Mouse (Mus musculus) thymus, postnatal 25 days (tissue): Measurements from ENCODE around the gene Mpv17l2.

Source experiments
- DNase-seq: peaks from one replicate; pipeline ENCODE4 v3.0.0; 2022

Mpv17l2 gene

DNA sequence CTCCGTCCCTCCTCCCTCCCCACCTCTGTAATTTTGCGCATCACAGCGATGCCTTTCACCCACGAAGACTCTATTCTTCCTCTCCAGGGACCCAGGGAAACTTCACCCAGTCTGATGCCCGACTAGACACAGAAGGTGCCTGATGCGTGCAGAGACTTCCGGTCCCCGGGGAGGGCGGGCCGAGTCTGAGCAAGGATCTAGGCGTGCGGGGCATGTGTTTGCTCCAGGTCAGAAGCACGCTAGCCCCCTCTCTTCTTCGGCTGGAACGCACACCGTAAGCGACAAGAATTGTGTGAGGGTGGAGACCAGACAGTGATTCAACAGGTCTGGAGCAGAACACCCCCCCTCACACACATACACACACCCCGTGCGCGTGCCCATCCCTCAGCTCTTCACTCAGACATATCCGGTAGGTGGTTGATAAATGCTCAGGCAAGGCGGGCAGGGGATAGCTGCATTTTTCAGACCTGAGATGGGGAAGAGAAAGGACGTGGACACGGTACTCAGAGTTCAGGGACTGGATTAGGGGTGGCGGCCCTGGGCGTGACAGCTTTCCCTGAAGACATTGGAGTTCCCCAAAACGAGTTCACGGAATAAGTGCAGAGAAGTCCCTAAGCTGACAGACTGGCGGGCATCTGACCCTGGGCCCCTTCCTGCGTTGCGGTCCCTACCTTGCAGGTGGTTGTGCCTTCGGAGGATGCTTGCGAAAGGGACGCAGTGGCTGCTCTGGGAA lies 5.3 kb upstream of the Mpv17l2 start:
- DNase-seq: peak; percentile 77

DNA sequence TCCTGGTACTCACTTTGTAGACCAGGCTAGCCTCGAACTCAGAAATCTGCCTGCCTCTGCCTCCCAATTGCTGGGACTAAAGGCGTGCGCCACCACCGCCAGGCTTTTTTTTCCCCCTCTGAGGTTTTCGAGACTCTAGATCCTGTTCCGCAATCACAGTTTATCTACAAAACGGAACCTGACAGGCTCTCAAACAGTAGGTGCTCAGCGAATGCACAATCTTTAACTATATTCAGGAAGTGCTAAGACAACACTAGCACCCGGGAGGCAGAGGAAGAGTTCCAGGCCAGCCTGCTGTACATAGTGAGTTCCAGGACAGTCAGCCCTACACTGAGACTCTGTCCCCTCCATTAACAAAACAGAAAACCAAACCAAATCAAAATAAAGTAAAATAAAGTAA lies 4.6 kb upstream of the Mpv17l2 start:
- DNase-seq: no peak

DNA sequence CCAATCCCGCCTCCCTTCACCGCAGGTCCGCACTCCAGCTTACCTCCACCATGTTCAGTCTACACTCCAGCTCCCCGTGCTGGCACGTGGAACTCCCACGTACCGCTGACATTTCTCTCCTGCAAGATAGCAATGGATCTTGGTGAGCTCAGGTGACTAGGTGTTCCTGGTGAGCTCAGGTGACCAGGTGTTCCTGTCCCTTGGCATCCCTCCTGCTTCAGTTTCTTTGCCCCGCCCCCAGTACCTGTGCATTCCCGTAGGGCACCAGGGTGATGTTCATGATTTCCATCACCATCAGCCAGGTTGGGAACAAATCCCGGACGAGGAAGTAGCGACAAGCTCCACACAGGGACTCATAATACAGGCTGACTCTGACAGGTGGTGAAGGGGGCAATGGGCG lies 3.9 kb upstream of the Mpv17l2 start:
- DNase-seq: no peak

DNA sequence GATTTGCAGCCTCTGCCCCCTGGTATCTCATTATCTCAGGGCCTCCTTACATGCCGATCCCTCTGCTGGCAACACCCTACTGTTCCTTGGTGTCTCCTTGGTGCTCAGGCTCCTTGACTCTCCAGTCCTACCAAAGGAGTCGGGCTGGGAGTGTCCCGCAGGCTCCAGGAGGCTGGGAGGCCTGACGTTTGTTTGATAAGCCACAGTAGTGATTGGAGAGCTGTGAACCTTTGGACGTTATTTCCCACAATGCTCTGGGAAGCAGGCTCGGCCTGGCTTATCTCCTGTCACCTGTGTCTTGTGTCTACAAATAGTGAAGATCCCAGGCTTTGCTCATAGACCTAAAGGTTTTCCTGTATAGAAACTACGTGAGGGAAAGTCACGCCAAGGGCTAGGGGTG lies 3.3 kb upstream of the Mpv17l2 start:
- DNase-seq: no peak

DNA sequence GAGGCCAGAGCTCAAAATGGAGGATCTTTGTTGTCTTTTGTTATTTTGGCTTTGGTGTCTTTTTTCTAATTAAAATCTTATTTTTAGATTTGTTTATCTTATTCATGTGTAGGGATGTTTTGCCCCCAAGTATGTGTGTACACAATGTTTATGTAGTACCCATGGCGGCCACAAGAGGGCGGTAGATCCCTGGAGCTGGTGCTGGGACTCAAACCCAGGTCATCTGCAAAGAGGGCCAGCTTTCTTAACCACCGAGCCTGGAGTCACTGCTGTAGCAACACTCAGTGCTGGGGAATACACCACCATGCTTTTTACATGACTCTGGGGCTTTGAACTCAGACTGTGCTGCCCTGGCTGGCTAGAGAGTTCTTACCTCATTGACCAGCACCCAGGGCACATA lies 2.6 kb upstream of the Mpv17l2 start:
- DNase-seq: peak; percentile 80

DNA sequence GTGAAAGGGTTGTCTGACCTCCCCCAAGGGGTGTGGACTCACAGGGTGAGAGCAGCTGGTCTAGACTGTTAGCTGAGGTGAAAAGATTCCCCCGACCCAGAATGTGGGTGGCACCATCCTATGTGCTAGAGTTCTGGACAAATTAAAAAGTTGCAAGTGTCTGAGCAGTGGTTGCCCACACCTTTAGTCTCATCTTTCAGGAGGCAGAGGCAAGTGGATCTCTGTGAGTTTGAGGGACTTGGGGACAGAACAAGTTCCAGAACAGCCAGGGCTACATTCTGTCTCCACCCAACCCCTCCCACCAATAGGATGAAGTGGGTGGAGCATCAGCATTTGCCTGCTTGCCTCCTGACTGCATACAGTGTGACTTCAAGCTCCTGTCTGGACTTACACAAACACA lies 1.4 kb upstream of the Mpv17l2 start:
- no peak for DNase-seq

DNA sequence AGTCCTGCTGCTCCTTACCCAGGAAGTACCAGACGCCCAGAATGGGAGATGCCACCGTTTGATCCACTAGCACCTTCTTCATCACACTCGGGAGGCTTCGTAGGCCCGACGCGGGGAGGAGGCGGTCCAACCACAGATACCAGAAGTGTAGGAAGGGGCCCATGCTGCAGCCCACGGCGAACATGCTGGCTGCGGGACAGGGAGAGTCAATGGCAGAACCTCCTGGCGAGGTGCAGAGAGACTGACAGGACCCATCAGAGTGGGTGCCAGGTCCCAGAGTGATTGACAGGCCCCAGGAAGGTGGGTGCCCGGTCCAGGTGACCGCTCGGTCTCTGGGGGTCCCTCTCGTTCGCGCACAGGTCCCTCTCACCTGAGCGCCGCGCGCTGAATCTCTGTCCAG lies 396 bp downstream of the Mpv17l2 start:
- DNase-seq: no peak

DNA sequence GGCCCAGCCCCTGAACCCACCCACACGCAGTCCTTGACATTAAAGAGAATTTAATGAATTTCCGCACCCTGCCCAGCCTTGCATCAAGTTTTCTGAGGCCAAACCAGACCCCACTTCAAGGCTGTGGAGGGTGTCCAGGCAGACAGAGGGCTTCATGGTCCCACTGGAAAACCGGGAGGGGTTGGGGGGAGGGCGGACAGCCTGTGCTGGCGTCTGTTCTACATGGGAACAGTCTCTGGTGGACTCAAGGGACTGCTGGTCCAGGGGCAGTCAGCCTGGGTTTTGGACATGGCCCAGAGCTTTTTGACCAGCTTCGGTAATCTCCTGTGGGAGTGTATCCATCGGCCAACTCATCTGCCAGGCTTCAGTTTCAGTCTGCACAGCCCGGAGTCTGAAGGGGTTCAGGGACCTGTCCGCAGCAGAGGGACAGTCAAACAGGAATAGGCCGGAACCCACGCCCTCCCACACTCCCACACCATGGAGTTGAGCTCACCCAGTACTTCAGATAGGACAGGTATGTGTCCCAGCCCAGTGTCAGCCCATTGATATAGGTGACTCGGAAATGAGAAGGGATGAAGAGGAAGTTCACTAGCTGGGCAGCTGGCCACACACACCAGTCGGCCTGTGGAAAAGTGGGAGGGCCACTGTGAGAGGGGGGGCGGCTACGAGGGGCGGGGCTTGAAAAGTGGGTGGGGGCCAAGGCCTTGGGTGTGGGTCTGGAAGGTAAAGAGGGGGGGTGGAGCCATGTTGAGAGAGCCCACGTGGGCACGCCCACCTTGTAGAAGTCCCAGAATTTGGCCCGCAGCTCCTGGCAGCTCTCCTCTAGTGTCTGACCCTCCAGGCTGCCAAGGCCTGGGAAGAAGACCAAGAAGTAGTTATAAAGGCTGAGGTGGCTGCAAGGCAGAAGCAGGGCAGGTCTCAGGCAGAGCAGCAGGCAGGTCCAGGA lies 1.9 kb downstream of the Mpv17l2 start:
- no peak for DNase-seq

DNA sequence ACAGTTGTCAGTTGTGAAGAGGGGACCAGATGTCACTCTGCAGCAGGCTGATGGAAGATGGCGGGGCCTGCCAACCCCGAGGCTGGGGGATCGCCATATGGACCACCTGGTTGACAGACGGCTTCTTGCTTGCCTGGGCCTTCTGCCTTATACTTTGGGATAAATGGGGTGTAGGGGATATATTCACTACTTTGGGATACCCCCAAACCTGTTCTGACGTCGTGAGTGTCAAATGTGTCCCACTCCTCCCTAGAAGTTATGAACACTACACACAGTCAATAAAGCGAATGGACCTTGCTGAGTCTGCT lies 2.5 kb downstream of the Mpv17l2 start:
- no peak for DNase-seq

DNA sequence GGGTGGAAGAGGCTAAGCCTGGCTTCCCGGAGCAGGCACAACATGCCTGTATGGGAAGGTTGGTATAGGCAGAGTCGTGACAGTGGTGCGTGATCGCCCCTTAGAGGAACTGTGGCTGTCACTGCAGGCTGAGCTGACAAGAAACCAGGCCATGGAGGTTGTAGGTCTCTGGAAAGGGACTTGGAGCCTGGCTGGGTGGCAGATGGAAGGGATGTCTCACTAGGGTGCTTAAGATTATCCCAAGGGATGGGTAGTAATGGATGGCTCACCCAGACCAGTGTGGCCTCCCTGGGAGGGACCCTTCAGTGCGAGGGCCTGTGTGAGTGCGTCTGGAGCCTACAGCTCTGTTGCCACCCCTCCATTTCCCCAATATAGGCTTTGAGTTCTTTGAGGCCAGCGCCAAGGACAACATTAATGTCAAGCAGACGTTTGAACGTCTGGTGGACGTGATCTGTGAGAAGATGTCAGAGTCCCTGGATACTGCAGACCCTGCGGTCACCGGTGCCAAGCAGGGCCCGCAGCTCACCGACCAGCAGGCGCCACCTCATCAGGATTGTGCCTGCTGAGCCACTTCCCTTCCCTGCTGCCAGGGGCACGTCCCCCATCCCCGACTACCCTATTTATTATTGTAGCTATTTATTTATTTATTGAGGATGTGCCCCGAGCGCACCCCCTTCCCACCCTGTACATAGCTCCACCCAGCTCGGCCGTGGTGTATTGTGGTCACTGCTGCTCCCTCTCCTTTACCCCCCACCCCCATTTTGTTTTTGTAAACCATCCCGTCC lies 3.0 kb downstream of the Mpv17l2 start:
- no peak for DNase-seq

DNA sequence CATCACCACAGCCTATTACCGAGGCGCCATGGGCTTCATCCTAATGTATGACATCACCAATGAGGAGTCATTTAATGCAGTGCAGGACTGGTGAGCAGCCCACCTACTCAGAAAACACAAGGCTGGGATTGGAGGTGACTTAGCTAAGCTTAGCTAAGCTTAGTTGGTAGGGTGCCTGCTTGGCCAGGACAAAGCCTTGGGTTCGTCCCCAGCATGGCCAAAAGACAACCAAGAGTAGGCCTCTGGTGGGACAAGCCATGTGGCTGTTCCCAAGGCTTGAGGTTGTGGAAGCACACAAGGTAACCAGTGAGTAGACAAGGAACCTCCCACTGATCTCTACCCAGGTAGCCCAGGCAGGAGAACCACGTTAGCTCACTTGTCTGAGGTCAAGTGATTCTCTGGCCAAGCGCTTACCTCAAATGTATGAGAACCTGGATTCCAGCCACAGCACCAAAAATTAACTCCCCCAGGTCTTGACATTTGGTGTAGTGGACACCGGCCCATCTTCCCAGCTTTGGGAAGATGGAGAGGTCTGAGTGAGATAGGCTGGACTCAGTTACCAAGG lies 4.2 kb downstream of the Mpv17l2 start:
- no peak for DNase-seq

DNA sequence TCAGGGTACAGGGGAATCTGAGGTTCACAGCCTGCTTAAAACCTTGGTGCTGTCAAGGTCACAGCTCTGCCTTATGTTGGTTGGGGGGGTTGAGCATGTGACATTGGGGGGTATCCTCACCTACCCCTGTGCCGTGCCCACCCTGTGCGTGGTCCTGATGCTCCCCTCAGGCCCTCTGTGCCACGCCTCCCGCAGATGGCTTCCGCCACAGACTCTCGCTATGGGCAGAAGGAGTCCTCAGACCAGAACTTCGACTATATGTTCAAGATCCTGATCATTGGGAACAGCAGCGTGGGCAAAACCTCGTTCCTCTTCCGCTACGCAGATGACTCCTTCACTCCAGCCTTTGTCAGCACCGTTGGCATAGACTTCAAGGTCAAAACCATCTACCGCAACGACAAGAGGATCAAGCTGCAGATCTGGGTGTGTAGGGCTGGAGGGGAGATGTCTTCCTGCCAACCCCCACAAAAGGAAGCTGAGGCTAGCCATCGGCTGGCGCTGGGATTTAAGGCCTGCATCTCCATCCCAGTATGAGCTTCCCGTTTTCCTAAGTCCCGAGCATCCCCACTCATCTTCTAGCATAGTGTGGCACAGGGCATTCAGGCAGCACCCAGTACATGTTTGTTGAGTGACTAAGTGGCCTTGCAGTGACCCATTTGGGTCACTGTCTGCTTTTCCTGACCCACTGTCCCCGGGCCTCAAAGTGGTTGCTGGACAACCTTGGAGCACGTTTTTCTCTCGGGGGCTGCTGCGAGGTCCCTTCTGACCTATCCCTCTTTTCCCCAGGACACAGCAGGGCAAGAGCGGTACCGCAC lies 4.9 kb downstream of the Mpv17l2 start:
- no peak for DNase-seq

DNA sequence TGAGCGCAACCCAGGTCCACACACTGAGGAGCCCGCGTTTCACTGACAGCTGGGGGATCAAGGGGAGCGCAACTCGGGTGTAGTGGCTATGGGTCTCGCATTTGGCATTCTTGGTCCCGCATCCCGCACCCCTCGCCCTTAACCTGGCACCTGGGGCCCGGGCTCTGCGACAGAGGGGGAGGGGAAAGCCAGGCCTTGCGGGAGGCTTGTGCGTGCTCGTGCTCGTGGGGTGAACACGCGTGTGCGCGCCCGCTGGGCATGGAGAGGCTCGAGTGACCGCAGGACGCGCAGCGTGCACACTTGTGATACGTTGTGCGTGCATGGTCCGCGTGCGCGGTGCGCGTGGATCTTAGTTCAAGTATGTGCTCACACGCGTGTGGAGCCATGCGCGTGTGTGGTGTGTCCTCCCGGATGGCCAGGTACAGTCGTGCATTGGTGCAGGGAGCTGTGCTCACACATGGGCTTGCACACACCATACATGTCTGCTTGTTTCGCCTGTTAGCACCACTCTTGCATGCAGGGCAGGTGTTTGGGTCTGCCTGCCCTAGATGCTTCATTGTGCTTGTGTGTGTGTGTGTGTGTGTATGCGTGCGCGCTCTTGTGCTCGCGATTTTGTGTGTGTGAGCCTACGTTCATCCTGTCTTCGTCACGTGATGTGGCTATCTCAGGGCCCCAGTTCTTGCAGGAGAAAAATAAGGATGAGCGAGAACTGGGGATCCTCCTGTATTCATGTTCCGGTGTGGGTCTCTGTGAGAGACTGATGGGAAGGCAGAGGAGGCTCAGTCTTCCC lies 5.7 kb downstream of the Mpv17l2 start:
- DNase-seq: no peak

DNA sequence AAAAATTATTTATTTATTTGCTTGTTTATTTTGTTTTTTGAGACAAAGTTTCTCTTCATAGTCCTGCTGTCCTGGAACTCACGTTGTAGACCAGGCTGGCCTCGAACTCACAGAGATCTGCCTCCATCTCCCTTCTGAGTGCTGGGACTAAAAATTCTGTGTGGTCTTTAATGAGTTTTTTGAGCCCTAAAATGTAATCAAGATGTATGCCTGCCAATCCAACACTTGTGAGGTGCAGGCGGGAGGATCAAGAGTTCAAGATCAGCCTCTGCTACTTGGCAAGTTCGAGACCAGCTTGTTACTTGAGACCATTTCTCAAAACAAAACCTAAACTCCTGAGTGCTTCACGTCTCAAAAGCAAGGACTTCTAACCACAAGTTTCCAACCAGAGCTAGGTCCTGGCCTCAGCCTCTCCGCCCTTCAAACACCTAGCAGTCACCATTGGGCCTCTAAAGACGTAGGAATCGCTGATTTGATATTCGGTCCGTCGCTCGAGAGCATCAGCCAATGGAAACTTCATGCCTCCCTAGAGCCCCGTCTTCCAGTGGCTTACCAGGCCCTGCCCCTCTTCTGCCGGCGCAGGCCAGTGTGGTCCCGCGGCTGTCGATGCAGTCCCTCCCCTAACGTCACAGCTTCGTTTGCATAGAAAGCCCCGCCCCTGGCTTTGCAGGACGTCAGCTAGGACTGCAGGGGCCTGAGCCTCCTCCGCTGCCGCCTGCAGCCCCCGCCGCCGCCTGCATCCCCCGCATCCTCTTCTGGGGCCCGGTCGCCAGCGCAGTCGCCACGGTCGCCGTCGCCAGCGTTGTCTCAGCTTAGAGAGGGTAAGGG lies 6.5 kb downstream of the Mpv17l2 start, which contains the start of gene Rab3a:
Gene Rab3a (plus strand): TSS at position 637 of the 828 bp plus-strand sequence.
- DNase-seq: peak; percentile 93

DNA sequence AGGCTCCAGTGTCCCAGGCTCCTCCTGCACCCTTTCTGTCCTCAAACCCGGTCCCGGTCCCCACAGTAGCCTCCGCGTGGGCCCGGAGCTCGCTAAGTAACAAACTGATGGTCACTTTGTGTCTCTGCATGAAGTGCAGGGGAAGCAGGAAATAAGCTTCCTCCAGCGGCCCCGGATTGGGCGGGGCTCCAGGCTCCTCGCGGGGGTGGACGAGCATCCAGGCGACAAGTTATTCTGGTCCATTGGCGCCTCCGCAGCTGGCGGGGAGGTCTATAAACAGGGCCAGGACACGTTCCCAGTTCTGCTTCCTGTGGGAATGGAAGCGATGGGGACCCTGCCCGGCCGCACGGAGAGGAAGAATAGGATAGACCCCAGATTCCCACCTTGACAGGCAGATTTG lies 7.6 kb downstream of the Mpv17l2 start:
- DNase-seq: peak; percentile 65

DNA sequence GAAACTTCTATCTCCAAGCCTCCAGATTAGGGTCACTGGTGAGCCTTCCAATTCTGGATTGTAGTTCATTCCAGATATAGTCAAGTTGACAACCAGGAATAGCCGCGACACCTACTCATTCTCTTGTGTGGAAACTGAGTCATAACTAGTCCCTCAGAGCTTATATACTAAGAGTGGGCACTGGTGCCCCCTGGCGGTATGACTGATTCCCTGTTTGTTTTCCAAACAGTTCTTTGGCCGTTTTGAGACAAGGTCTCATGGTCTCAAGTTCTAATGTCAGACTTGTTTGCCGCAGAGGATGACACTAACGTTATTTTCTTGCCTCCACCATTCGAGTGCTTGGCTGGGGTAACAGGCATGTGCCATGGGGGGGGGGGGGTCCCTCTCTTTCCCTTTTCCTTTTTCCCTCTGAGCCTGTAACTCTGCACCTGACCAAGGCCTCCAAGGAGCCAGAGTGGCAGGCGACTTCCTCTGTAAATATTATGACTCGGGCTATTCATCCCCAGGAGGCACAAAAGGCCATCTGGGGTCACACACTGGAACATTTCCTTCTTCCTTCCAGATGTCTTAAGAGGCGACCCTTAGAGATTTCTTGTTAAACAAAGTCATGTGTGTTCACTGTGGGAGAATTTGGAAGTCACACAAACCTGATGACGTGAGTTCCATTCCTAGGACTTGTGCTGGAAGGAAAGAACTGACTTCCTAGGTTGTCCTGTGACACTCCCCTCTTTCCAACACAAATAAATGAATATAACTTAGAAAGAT lies 8.6 kb downstream of the Mpv17l2 start:
- peak; percentile 77 for DNase-seq

DNA sequence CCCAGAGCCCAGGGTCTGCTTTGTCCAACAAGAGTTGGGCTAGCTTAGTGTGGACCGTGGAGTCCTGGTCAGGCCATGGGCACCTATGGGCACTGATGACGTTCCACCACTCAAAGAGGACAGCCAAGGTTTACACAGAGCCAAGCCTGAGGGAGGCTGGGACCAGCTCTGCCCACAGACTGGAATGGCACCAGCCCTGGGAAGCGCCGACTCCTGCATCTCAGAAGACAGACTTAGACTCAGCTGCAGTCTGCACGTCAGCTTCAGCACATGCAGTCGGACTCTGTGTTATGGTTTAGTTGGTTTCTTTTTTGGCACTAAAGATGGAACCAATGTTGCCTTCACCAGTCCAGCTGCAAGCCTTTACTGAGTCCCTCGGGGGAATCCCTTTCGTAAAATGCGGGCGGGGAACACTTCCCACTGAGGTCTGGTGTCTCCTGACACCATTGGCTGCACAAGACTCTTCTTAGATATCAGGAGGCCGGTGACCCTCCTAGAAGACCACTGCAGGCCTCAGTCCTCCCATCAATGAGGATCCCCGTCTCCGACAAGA lies 10.5 kb downstream of the Mpv17l2 start:
- no peak for DNase-seq

DNA sequence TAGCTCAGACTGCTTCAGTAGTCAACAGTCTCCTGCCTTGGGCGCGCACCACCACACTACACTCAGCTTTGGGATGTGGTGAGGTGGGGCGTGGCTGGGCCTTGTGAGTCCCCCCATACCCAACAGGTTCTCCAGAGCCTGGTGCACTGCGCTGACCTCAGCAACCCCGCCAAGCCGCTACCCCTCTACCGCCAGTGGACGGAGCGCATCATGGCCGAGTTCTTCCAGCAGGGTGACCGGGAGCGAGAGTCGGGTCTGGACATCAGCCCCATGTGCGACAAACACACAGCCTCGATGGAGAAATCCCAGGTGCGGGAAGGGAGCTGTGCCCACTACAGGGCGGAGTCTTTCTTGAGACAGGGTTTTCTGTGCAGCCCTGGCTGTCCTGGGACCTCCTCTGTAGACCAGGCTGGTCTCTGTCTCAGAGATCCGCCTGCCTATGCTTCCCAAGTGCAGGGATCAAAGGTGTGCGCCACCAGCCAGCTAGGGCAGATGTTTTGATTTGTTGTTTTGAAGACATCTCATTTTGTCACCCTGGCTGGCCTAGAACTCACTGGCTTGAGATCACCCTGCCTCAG lies 11.6 kb downstream of the Mpv17l2 start:
- no peak for DNase-seq
